Mouse (Mus musculus) liver, adult 2 months (tissue): ENCODE data around the gene H2-Q1.

Experiments used
- CTCF ChIP-seq: fragments of 200-500 bp; IDR thresholded peaks from 2 replicates; pipeline ENCODE4 v1.5.1; 2011; ENCODE audit warnings: low read depth, low read length, control low read depth
- POLR2A ChIP-seq: fragments of 200-500 bp; IDR thresholded peaks from 2 replicates; pipeline ENCODE4 v1.6.1; 2011; ENCODE audit warnings: low read length, control low read depth; ENCODE audit not compliant: insufficient read depth; ENCODE audit errors: extremely low read depth

DNA sequence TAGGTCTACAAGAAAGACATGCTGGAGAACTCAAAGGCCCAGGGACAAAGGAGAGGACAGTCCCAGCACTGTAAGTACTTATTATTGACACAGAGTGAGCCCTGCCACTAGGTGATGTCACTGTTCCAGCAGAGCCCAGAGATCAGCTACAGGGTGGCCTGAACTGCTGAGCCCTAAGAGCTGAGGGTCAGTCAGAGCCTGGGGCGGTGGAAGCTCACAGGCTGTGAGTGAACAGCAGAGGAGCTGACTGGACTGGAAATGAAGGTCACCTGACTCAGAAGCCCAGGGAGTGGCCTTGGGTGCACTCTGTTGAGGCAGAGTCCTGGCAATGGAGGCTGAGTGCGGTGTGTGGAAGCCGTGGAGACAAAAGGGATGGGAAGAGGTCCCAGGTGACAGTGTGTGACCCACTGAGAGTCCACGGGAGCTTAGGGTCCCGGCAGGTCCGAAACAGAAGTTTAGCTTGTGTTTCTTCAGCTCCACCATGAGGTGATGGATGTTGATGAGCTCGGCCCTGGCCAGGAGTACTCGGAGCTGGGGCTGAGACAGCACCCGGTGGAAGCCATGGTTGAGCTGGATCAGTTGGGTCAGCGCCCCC, 16.4 kb upstream of the H2-Q1 start:
- TF ChIP-seq CTCF = no peak
- no peak for TF ChIP-seq POLR2A
